Mouse (Mus musculus) kidney, postnatal 14 days (tissue): ENCODE data around the gene Depdc7.

Experiments used
- DNase-seq: peaks from one replicate; pipeline ENCODE4 v3.0.0; 2022; ENCODE audit warnings: mixed read lengths

Depdc7 gene

GRCm38 (mm10) chr2:104742741-104743064 is at the start of gene Depdc7:
TSS of gene Depdc7 (minus strand) at chr2:104742878.
- peak; percentile 95 for DNase-seq

DNA sequence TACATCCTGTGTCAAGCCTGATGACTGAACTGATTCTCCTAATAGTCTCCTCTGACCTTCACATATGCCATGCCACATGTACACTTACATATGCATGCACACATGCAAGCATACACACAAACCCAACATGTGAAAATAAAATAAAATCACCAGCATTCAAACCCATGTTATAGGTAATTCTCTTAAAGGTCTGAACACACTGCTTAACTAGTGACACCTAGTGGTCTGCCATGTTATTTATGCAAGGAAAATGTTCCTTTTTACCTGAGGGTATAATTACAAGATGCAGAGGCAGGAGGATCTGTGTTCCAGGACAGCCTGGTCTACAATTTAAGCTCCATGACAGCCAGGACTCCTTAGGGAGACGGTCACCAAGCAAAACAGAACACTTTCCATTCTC is 32.1 kb upstream of the Depdc7 start:
- peak; percentile 13 for DNase-seq

- DNase-seq, result no peak
Observed at GRCm38 (mm10) chr2:104768697-104769096, 26.0 kb upstream of the Depdc7 start.

DNA sequence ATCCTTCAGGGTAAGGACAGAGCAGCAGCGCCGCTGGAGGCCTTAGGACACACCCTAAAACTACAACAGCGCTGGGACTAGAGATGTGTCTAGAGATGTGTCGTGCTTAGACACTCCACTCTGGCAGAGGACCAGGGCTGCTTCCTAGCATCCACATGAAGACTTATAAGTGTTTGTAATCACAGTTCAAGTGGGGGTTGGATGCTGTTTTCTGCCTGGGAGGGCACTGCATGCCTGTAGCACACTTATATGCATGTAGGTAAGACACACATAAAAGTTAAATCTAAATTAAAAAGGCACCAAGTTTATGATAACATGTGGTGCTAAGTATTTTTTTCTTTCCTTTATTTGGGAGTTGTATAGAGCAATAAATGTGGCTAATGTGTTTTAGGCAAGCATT is 21.3 kb upstream of the Depdc7 start:
- DNase-seq, result no peak

DNA sequence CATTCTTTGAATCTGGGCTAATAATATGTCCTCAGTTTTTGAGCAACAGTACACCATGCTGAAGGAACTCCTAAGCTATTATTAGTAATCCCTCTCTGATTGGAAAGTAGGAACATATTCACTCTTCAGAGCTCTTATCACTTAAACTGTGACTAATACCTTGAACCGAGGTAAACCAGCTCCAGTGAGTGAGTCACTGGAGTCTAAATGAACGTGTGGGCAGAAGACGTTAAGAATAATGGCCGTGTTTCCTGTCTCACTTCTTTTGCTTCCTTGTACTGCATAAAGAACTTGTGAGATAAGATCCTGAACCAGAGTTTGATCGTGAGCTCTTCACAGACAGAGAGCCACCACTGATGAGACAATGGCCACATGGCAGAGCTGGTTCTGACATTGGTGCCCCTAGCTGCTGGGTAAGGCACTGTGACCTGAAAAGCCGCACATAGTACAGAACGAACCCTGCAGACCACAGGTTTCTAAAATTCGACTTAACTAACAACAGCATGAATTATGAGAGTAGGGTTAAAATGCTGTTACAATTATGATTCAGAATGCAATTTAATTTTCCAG is 20.5 kb upstream of the Depdc7 start:
- DNase-seq, result no peak

DNA sequence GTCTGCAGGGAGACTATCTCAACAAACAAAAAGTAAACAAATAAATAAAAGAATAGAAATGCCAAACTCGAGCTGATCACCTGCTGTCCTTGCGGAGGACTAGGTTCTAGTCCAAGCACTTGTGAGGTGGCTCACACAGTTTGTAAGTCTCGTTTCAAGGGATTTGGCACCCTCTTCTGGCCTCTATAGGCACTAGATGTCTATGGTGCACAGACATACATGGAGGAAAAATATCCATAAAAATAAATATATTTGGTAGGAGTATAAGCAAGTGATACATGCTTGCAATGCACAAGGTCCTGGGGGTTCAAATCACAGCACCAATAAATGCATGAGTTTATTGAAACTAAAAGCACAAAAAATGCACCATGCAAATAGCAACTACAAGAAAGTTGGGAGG is 7.9 kb upstream of the Depdc7 start:
- peak; percentile 16 for DNase-seq

DNA sequence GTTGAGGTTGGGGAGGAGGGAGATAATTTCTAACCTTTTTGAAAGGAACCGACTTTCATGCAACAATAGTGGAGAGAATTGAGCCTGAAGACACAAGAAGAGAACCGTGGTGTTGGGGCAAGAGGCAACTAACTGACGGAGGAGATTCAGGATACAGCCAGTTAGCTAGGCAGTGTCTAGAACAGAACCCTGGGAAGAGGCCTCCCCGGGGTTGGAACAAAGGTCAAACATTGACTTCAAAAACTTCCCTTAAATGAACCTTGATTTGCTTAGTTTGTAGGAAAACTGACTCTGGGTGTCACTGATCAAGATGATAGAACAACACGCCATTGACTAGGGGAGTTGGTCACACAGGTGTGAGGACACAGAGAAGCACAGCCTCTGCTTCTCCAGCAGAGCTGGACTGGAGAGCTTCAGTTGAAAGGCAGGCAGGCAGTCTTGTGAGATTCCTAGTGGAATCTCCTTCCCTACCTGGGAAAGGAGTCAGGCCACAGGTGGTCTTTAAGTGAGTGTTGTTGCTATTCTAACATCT is 6.0 kb upstream of the Depdc7 start:
- no peak for DNase-seq

GRCm38 (mm10) chr2:104746251-104746650 is 3.6 kb upstream of the Depdc7 start:
- peak; percentile 12 for DNase-seq

GRCm38 (mm10) chr2:104743971-104744370 is 1.3 kb upstream of the Depdc7 start:
- DNase-seq, result peak; percentile 32

DNA sequence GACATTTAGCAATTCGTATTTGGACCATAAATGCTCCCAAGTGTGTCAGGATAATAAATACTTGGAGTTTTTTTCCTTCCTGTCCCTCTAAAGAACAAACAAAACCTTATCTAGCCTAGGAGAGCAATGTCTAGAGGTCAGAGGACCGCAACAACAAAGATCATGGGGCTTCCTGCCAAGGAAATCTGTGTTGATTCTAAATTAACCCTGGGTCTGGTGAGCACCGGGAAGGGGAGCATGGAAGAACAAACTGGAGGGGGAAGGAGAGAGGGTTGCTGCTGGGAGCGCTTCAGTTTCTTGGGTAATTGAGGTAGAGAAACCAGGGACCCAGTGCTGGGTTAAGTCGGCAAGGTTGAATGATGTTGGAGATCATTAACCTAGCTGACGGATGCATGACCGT is 482 bp upstream of the Depdc7 start:
- peak; percentile 71 for DNase-seq

DNA sequence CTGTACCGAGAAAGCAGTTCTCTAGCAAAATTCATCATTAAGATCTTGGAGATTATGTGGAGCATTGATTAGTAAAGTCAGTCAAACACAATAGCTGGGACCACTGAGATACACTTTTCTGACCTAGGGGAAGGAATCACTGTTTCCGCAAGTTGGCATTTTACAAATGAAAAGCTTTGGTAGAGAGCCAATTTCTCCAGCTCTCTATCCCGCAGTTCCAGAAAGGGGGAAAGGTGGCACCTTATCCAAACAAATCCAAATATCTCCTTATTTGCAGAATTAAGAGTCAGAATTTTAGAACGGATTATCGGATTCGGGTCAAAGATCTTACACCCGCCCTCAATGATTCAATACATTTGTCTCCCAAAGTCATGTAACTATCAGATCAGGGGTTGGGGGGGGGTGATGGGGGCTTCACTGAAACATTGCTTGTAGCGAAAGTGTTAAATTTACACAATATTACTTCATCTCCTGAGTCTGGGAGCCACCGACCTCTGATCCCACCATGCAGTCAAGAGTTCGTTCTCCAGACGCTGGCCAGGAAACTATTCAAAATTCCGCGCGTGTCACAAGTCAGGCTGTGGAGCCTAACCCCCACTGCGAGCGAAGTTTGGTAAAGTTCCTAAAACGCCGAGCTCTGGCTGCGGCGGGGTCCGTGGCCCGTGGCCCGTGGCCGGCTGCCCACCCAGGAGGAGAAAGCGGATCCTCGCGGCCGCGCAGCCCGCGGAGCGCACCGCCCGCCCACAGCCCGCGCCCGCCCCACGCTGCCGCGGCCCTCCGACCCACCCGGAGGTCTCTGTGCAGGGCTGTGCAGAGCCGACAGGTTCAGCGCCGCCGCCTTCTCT is 560 bp downstream of the Depdc7 start:
- DNase-seq, result no peak

- no peak for DNase-seq
Observed at GRCm38 (mm10) chr2:104741015-104741758, 1.5 kb downstream of the Depdc7 start.

- DNase-seq, result no peak
Observed at GRCm38 (mm10) chr2:104740248-104740949, 2.3 kb downstream of the Depdc7 start.

DNA sequence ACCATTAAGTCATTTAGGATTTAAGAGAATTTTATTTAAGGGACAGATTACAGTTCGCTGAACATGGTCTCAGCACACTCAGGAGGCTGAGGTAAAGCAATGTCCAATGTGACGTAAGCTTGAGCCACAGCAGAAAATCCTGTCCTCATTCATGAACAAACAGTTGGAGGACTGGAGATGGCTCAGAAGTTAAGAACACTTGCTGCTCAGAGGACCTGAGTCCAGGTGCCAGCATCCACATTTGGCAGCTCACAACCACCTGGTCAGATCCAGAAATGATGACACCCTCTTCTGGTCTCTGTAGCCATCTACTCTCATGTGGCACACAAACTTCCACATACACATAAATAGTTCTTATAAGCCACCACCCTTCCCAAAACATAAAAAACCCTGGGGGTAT is 3.0 kb downstream of the Depdc7 start:
- DNase-seq, result no peak

- no peak for DNase-seq
Observed at GRCm38 (mm10) chr2:104736241-104736640, 6.4 kb downstream of the Depdc7 start.

DNA sequence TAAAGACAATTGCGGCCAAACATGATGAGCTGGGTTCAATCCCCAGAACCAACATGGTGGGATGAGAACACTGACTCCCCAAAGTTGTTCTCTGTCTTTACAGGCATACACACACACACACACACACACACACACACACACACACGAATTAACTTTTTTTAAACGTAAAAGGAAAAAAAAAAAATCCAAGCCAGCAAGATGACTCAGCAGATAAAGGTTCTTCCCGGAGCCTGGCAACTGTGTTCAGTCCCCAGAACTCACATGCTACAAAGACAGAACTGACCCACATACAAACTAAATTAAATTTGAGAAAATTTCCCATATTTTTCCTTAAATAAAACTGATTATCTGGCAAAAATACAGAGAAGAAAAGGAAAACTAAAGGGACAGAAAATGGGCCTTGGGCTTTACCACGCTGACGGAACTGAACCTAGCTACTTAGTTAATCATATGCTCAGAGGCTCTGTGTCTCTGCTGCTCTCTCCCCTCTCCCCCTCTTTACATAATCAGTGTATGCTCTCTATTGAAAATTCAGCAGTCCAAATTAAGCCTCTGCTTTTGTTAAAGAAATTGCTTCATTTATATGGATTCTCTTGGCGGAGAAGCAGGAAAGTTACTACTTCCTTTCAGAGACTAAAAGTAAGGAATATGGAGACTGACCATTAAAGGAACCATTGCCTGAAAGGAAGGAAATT is 10.0 kb downstream of the Depdc7 start:
- DNase-seq, result no peak

- no peak for DNase-seq
Observed at GRCm38 (mm10) chr2:104732033-104732444, 10.6 kb downstream of the Depdc7 start.

DNA sequence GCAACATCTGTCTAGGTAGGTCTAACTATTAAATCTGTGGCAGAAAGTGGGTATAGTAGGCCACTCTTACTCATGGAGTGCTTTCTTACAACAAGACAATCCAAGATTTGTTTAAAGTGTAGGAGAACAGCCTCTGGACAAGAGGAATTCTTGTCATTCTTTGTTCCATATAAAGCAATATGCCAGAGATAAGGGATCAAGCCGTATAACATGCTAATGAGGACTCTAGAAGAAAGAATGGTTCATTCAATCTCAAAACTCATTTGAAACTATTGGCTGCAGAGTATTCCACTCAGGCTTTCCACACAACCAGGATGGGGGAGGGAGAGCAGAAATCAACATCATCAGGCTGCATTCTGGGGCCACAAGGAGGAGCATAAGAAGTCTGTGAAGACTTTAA is 15.3 kb downstream of the Depdc7 start:
- no peak for DNase-seq

GRCm38 (mm10) chr2:104722021-104722420 is 20.7 kb downstream of the Depdc7 start:
- no peak for DNase-seq

GRCm38 (mm10) chr2:104717827-104718226 is 24.9 kb downstream of the Depdc7 start:
- no peak for DNase-seq

DNA sequence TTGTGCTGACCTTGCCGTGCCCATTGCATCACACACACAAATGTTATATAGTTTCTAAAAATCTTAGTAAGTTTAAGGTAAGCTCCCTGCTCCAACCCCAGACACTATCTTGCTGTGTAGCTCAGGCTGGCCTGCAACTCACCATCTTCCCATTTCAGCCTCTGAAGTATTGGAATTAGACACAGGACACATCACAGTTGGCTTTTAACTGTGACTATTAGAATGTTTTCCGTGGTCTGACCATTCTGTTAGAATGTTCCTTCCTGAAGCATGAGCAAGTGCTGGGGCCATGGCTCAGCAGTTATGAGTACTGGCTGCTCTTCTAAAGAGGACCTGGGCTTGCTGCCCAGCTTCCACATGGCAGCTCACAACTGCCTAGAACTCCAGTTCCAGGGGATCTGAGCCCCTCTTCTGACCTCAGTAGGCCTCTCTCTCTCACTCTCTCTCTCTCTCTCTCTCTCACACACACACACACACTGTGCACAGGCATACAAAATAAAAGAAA is 25.4 kb downstream of the Depdc7 start:
- no peak for DNase-seq

GRCm38 (mm10) chr2:104716279-104716678 is 26.4 kb downstream of the Depdc7 start, which contains the start of gene Pin1rt1:
TSS of gene Pin1rt1 (minus strand) at chr2:104716379.
- DNase-seq, result no peak
